Mouse (Mus musculus) kidney, postnatal 4 days (tissue): ENCODE measurements around the gene Gm21560.
"Not testable (repeated sequence)": the region's sequence is repeated elsewhere in the genome, so short reads cannot be mapped to it uniquely, and the experiment has no call there.

ENCODE experiments used
- DNase-seq, 2 experiments: peaks; one replicate each; pipeline ENCODE4 v3.0.0; 2021; ENCODE audit warnings: mixed read lengths in 2 of 2

Gene Gm21560

DNA sequence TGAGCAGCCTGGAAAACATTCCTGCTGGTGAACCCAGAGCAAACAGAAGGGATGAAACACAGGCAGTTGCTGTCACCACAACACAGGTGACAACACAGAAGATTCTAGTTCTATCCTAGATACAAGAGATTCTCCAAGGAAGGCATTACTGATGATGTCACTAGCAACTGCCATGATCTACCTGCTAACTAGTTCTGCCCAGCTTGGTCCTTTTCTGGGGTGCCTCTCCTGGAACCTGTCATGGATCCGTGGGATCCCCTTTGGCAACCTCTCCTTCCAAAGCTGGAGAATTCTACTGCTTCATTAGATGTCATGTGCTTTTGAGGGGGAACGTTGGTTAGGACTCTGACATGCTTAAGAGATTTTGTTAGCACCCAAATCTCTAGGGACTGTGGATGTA lies at the start of gene Gm21560:
TSS of gene Gm21560 (minus strand) at position 101 of the 400 bp plus-strand sequence.
- DNase-seq: not testable (repeated sequence)

GRCm38 (mm10) chr14:6163538-6163937 lies 55.6 kb downstream of the Gm21560 start:
- not testable (repeated sequence) for DNase-seq

DNA sequence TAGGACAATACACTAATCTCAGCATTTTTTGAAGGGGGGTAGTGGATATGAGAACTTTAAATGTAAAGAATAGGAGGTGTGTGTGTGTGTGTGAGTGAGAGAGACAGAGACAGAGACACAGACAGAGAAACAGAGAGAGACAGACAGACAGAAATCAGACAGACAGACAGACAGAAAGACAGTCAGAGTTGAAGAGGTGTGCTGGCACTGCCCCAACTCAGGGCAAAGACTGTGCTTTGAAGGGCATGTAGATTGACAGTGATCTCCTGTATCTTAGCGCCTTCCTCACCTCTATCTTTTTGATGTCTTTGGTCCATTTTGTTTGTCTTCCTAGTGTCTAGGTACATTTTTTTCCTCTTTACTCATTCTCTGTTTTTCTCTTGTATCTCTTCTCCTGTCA lies 58.0 kb downstream of the Gm21560 start:
- DNase-seq: not testable (repeated sequence)
